In the genomic region with DNA sequence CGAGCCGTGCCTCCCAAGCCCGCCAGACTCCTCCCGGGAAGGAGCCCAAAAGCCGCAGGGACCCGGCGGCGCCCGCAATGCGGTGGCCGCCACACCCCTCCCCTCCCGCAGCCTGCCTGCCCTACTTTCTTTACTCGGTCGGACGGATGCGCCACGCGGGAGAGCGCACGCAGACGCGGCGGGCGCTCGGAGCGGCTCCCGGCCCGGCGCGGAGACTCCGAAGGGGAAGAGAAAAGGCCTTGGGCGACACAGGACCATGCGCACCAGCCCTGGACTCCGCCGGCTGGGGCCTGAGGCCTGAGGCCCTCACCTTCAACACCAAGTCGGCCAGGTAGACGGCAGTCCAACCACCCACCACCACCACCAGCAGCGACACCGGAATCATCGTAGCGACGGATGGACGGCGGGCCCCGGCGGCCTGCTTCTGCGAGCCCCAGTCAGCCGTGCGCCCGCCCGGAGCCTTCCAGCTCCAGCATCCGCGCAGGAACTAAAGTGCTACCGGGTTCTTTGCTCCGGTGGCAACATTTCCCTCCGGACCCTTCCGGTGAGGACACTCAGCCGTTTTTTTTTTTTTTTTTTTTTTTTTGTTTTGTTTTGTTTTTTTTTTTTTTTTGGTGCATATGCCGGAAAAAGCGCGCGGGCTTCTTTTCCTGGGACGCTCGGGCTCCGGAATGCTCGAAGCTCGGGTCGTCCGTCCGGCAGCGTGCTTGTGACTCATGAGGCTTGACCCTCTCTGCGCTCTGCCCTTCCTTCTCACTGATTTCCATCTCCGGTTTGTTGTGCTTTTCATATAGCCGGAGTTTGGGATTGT, we compare ENCODE assay signal across 8 mouse cellular contexts. TPM values are rescaled to one million over a fixed set of nuclear protein-coding genes. Genes with fewer than 3 reads are reported as not detected.
DNase-seq lines count a peak whose midpoint lies in the region; ATAC-seq lines count a peak whose summit lies in the region.

A gene (minus strand): TSS at position 530 of the 811 bp plus-strand sequence.

- H3K27me3 ChIP-seq in hindbrain, embryonic 14.5 days (ENCODE audit: control insufficient read depth, insufficient read depth, low read length) = no peaks in the 10 kb centered on the region

- DNase-seq in Muller cell, postnatal 12 days (ENCODE audit: inconsistent ontology term) = peak; percentile 76
- DNase-seq in cerebellum, adult 9-11 months = peak; percentile 82
- DNase-seq in frontal cortex, postnatal 25 days (ENCODE audit: low spot score in 2 of 2) = peak; percentile 25 to 28
- peak; percentile 71 for DNase-seq in hindbrain, embryonic 14.5 days (ENCODE audit: low spot score)
- peak; percentile 35 to 80 for DNase-seq in left cerebral cortex, postnatal 10 days (ENCODE audit: extremely low spot score in 1 of 2, low spot score in 2 of 2)
- DNase-seq in right cerebral cortex, postnatal 10 days (ENCODE audit: low spot score in 2 of 2) = peak; percentile 73 to 78
- DNase-seq in urinary bladder, postnatal 14 days (ENCODE audit: low spot score) = peak; percentile 64

- peak; percentile 86 for ATAC-seq in hindbrain, embryonic 14.5 days (ENCODE audit: low FRiP score)
- peak; percentile 89 for ATAC-seq in megakaryocyte progenitor cell, adult 5-6 weeks (replicated peaks; ENCODE audit: poor library complexity)

- no peaks in the 10 kb centered on the region for H3K9me3 ChIP-seq in hindbrain, embryonic 14.5 days (ENCODE audit: control insufficient read depth, low read length)

- H3K4me2 ChIP-seq in hindbrain, embryonic 14.5 days (replicated peaks) = peak within 1 kb of the TSS; percentile 60

- H3K9ac ChIP-seq in hindbrain, embryonic 14.5 days = peak within 1 kb of the TSS; percentile 79

- peaks cover 8% of the 10 kb centered on the region for H3K4me1 ChIP-seq in hindbrain, embryonic 14.5 days (replicated peaks; ENCODE audit: control insufficient read depth, insufficient read depth, low read length)

- H3K4me3 ChIP-seq in hindbrain, embryonic 14.5 days (replicated peaks; ENCODE audit: low read length) = peak within 1 kb of the TSS; percentile 61

- WGBS in hindbrain, embryonic 14.5 days = 14% methylated on average over 61 of the region's 74 CpGs

- intact Hi-C loops in left cerebral cortex, postnatal 10 days (cut with DNase I) = loop anchor here (2.0 kb wide), 1 partner anchor 106 kb away; a partner anchor contains a TSS

- no peaks in the 10 kb centered on the region for H3K36me3 ChIP-seq in hindbrain, embryonic 14.5 days (replicated peaks; ENCODE audit: control insufficient read depth, insufficient read depth)

- peak within 1 kb of the TSS; percentile 90 for H3K27ac ChIP-seq in hindbrain, embryonic 14.5 days

RNA-seq across cellular contexts. Expression of the gene that starts here (rescaled TPM):
- 35.7 and 39.3 TPM in 2 replicates for polyA plus RNA-seq in hindbrain, embryonic 14.5 days (2014; fragmentation: Nextera tagmentation; extraction: Ambion mirVana)
- 10 to 100 TPM; 34.5 to 40.8 TPM for total RNA-seq in left cerebral cortex, postnatal 10 days (2021)
- 24.9 and 28.4 TPM in 2 replicates for total RNA-seq in megakaryocyte progenitor cell, adult 5-6 weeks (2015)
- 9.5 and 14.1 TPM in 2 replicates for total RNA-seq in megakaryocyte progenitor cell, adult 5-6 weeks (2017)

Comparison
In these comparisons a context has a peak if more than half of its experiments do, and no peak if none do; other contexts are left out.
1. Peak in every context shown above with its lines: DNase-seq, ATAC-seq, H3K4me3 ChIP-seq and H3K27ac ChIP-seq.
2. DNase-seq: peak in every context shown above with its lines; median percentile 82 in cerebellum, adult 9-11 months; 76 in Muller cell, postnatal 12 days; 76 in right cerebral cortex, postnatal 10 days; 71 in hindbrain, embryonic 14.5 days; 64 in urinary bladder, postnatal 14 days; 58 in left cerebral cortex, postnatal 10 days; 26 in frontal cortex, postnatal 25 days.